Mouse (Mus musculus) liver, embryonic 16.5 days (tissue): ENCODE measurements around the gene Eif2b1. TPM values are rescaled to one million over a fixed set of nuclear protein-coding genes. Genes with fewer than 3 reads are reported as not detected.

Experiments used
- ATAC-seq: fragments of 200-750 bp; cut with Nextera tagmentation; 2 replicates; pipeline ENCODE4 v1.8.0; 2017; ENCODE audit warnings: low read depth, mild to moderate bottlenecking, moderate number of reproducible peaks, moderate library complexity
- H3K27ac ChIP-seq: fragments of 300-500 bp; sonication (generic); 2 replicates; pipeline ENCODE4 v1.5.1; 2014; ENCODE audit warnings: mild to moderate bottlenecking, low read length
- H3K27me3 ChIP-seq: fragments of 300-500 bp; sonication (generic); 2 replicates; pipeline ENCODE4 v1.6.1; 2014; ENCODE audit warnings: low read depth, low read length, mixed read lengths; ENCODE audit not compliant: control insufficient read depth, insufficient read depth
- H3K36me3 ChIP-seq: fragments of 300-500 bp; sonication (generic); 2 replicates; pipeline ENCODE4 v1.6.1; 2014; ENCODE audit warnings: mild to moderate bottlenecking; ENCODE audit not compliant: control insufficient read depth, insufficient read depth
- H3K4me1 ChIP-seq: fragments of 300-500 bp; sonication (generic); 2 replicates; pipeline ENCODE4 v1.6.1; 2014; ENCODE audit warnings: low read depth, low read length, mixed read lengths; ENCODE audit not compliant: control insufficient read depth
- H3K4me2 ChIP-seq: fragments of 300-500 bp; sonication (generic); 2 replicates; pipeline ENCODE4 v1.6.1; 2014; ENCODE audit warnings: low read depth, low read length, mixed read lengths
- H3K4me3 ChIP-seq: fragments of 300-500 bp; sonication (generic); 2 replicates; pipeline ENCODE4 v1.5.1; 2014; ENCODE audit warnings: low read depth, mild to moderate bottlenecking, low read length
- H3K9ac ChIP-seq: fragments of 300-500 bp; sonication (generic); 2 replicates; pipeline ENCODE4 v1.6.1; 2014; ENCODE audit warnings: low read depth, low read length
- H3K9me3 ChIP-seq: fragments of 300-500 bp; sonication (generic); replicated peaks from 2 replicates; pipeline ENCODE4 v1.6.1; 2016; ENCODE audit warnings: low read length; ENCODE audit not compliant: control insufficient read depth
- WGBS: fragments of 180-500 bp; shearing (Covaris S2); extraction: QIAGEN DNeasy Blood & Tissue Kit; methylation state at CpG from one replicate; pipeline ENCODE4 v1.1.7; 2014; ENCODE audit not compliant: insufficient replicate concordance; 5-methylcytosine and 5-hydroxymethylcytosine counted together
- polyA plus RNA-seq: library from polyadenylated mRNA; unstranded; fragments of >200 nt; fragmentation: Nextera tagmentation; extraction: Ambion mirVana; gene quantifications from 2 replicates; pipeline ENCODE4 v1.2.1, GENCODE M21; 2015

The Eif2b1 gene
- polyA plus RNA-seq, 1 experiment from 2014 or later, result 33.0 TPM

DNA sequence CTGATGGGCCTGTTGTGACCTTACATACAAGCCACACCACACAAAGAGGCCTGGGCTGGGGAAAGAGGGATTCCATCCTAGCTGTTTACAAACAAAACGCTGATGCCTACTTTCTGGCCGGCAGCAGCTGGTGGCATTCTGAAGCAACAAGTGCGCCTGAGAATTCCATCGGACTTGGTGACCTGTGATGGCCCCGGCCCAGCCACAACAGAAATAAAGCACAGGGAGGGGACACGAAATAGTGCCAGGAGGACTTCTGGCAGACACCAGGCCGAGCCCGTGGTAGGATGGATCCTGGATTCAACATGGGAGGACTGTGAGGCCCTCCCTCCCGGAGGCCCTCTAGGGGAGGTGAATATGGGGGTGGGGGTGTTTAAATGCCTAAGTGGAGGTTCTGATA, 50.1 kb downstream of the Eif2b1 start:
- Histone ChIP-seq H3K4me2 (no peak overlapping the region), H3K4me3 (no peak overlapping the region), H3K27ac (no peak overlapping the region), H3K27me3 (peaks cover 36% of the 10 kb centered on the region), H3K36me3 (no peaks in the 10 kb centered on the region), H3K4me1 (peaks cover 9% of the 10 kb centered on the region), H3K9me3 (no peaks in the 10 kb centered on the region), H3K9ac (no peak overlapping the region)
- WGBS, result 51% methylated on average over 9 of the region's 9 CpGs
- ATAC-seq, result no peak

- peaks cover 9% of the 10 kb centered on the region for H3K4me1 ChIP-seq
- no peaks in the 10 kb centered on the region for H3K9me3 ChIP-seq
- no peak for ATAC-seq
- no peak overlapping the region for H3K4me3 ChIP-seq
- H3K27me3 ChIP-seq, result peaks cover 36% of the 10 kb centered on the region
- H3K4me2 ChIP-seq, result no peak overlapping the region
- H3K36me3 ChIP-seq, result no peaks in the 10 kb centered on the region
- H3K9ac ChIP-seq, result no peak overlapping the region
- no peak overlapping the region for H3K27ac ChIP-seq
- 62% methylated on average over 4 of the region's 4 CpGs for WGBS
Measured at GRCm38 (mm10) chr5:124528351-124528750, 50.6 kb downstream of the Eif2b1 start.

DNA sequence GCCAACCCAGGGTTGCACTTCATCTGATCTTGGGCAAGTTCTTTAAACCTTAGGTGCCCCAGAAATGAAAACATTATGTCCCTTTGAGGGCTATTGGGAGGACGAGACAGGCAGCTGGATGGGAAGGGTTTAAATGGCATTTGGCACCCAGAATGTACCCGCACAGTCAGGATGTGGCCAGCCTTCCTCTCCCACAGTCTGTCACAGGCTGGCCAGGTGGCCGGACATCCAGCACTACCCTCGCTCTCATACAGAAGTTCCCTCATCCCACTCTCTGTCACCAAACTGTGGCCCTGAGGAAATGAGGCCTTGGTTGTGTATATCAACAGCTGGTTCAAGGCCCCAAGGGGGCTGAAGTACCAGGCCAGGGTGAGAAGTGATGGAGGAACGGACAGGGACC, 54.0 kb downstream of the Eif2b1 start:
- H3K4me1 ChIP-seq, result peaks cover 4% of the 10 kb centered on the region; the same call in 1 of the 2 replicates
- H3K4me2 ChIP-seq, result no peak overlapping the region
- H3K36me3 ChIP-seq, result no peaks in the 10 kb centered on the region
- H3K9me3 ChIP-seq, result no peaks in the 10 kb centered on the region
- H3K4me3 ChIP-seq, result no peak overlapping the region
- no peak overlapping the region for H3K27ac ChIP-seq
- H3K27me3 ChIP-seq, result peaks cover 10% of the 10 kb centered on the region
- H3K9ac ChIP-seq, result no peak overlapping the region
- no peak for ATAC-seq
- 61% methylated on average over 5 of the region's 5 CpGs for WGBS

DNA sequence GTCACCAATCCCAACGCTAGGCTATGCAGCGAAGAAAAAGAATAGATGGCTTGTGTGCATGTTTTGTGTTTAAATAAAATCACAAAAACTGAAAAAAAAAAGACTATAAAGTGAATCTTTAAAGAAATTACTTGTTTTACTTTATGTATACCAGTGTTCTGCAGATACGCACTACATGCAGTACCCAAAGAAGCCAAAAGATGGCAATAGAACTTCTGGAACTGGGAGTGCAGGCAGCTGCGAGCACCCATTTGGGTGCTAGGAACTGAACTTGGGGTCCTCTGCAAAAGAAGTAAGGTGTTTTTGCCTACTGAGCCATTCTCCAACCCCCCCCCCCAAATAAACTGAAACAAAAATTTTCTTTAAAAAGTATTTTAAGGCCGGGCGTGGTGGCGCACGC, 55.9 kb downstream of the Eif2b1 start:
- Histone ChIP-seq H3K9ac (no peak overlapping the region), H3K4me1 (no peaks in the 10 kb centered on the region), H3K27ac (no peak overlapping the region), H3K27me3 (no peaks in the 10 kb centered on the region), H3K4me2 (no peak overlapping the region), H3K4me3 (no peak overlapping the region), H3K36me3 (no peaks in the 10 kb centered on the region), H3K9me3 (no peaks in the 10 kb centered on the region)
- 89% methylated on average over 8 of the region's 8 CpGs for WGBS
- ATAC-seq, result no peak

GRCm38 (mm10) chr5:124521588-124521987, 57.3 kb downstream of the Eif2b1 start:
- H3K4me3 ChIP-seq, result no peak overlapping the region
- ATAC-seq, result no peak
- no peaks in the 10 kb centered on the region for H3K4me1 ChIP-seq
- H3K9ac ChIP-seq, result no peak overlapping the region
- H3K4me2 ChIP-seq, result no peak overlapping the region
- no peaks in the 10 kb centered on the region for H3K27me3 ChIP-seq
- 60% methylated on average over 4 of the region's 4 CpGs for WGBS
- no peak overlapping the region for H3K27ac ChIP-seq
- H3K36me3 ChIP-seq, result no peaks in the 10 kb centered on the region
- no peaks in the 10 kb centered on the region for H3K9me3 ChIP-seq

Other genes starting within 250 kb of the Eif2b1 start
- 6.2 and 6.3 TPM in 2 replicates for gene Cdk2ap1, start 216.0 kb downstream of the Eif2b1 start, polyA plus RNA-seq
- gene Sbno1, start 153.1 kb downstream of the Eif2b1 start, polyA plus RNA-seq, result 34.5 and 36.2 TPM in 2 replicates
- gene Kmt5a, start 139.2 kb downstream of the Eif2b1 start, polyA plus RNA-seq, result 39.6 and 41.5 TPM in 2 replicates
- 8.4 and 9.3 TPM in 2 replicates for gene Rilpl2, start 100.8 kb downstream of the Eif2b1 start, polyA plus RNA-seq
- 9.2 and 9.9 TPM in 2 replicates for gene Snrnp35, start 96.0 kb downstream of the Eif2b1 start, polyA plus RNA-seq
- 1.4 and 1.6 TPM in 2 replicates for gene Rilpl1, start 47.7 kb downstream of the Eif2b1 start, polyA plus RNA-seq
- gene Tmed2, start 38.4 kb downstream of the Eif2b1 start, polyA plus RNA-seq, result 282 and 309 TPM in 2 replicates
- gene Ddx55, start 26.3 kb downstream of the Eif2b1 start, polyA plus RNA-seq, result 4.6 and 4.9 TPM in 2 replicates
- 17.7 and 17.8 TPM in 2 replicates for gene Gtf2h3, start within 50 bp of the Eif2b1 start, polyA plus RNA-seq
- 12.6 and 12.9 TPM in 2 replicates for gene Atp6v0a2, start 49.4 kb upstream of the Eif2b1 start, polyA plus RNA-seq
- gene Dnah10, start 146.0 kb upstream of the Eif2b1 start, polyA plus RNA-seq, result 0.01 TPM in 2 replicates